Mouse (Mus musculus) spleen, adult 18-20 months (tissue): ENCODE data around the gene B230219D22Rik.
"Not testable (repeated sequence)": the region's sequence is repeated elsewhere in the genome, so short reads cannot be mapped to it uniquely, and the experiment has no call there.

ENCODE experiments used
- DNase-seq, 2 experiments: peaks; one replicate each; pipeline ENCODE4 v3.0.0; 2022; ENCODE audit warnings: mixed read lengths in 2 of 2

Gene B230219D22Rik

GRCm38 (mm10) chr13:55692535-55693242 lies at the start of gene B230219D22Rik:
Gene B230219D22Rik, plus strand, starts transcription at chr13:55693124.
- DNase-seq = peak; percentile 82 to 87

DNA sequence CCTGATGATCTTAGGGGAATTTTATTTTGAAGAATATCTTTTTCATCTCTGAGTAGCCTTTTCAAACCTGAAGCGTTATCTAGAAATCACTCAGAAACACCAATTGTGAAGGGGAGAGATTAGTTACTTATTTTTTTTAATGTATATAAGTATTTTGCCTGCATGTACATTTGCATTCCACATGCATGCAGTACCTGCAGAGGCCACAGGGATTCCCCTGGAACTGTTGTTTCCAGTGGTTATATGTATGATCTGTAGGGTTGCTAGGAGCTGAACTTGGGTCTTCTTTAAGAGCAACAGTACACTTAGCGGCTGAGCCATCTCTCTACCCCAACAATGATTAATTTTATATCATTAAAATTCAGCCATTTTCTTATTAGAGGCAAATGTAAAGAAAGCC lies 48.4 kb upstream of the B230219D22Rik start:
- peak in 1 of 2 experiments; percentile 11 for DNase-seq

GRCm38 (mm10) chr13:55650098-55650497 lies 42.8 kb upstream of the B230219D22Rik start:
- DNase-seq = no peak

GRCm38 (mm10) chr13:55650980-55651379 lies 41.9 kb upstream of the B230219D22Rik start:
- no peak for DNase-seq

- peak in 1 of 2 experiments; percentile 17 for DNase-seq
Observed at GRCm38 (mm10) chr13:55668550-55668949, 24.4 kb upstream of the B230219D22Rik start.

DNA sequence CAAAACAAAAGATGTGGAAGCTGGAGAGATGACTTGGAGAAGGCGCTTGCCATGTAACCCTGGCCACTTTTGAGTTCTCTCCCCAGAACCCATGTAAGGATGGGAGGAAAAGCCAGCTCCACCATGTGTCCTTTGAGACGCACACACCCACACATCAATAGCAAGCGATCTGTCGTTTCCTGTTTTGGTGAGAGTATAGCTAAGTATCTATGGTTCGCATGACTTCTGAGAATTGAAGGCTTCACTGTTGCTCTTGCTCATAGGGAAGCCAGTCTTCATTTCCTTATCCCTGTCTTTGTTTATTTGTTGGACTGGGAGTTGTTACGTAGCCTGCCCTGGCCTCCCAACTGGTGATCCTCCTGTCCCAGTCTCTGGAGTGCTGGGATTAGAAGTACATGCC lies 20.2 kb upstream of the B230219D22Rik start:
- DNase-seq = no peak

- DNase-seq = no peak
Observed at GRCm38 (mm10) chr13:55677364-55677763, 15.6 kb upstream of the B230219D22Rik start.

- no peak for DNase-seq
Observed at GRCm38 (mm10) chr13:55682201-55682600, 10.7 kb upstream of the B230219D22Rik start.

GRCm38 (mm10) chr13:55683581-55683980 lies 9.3 kb upstream of the B230219D22Rik start:
- no peak for DNase-seq

- no peak for DNase-seq
Observed at GRCm38 (mm10) chr13:55686107-55686633, 6.8 kb upstream of the B230219D22Rik start.

DNA sequence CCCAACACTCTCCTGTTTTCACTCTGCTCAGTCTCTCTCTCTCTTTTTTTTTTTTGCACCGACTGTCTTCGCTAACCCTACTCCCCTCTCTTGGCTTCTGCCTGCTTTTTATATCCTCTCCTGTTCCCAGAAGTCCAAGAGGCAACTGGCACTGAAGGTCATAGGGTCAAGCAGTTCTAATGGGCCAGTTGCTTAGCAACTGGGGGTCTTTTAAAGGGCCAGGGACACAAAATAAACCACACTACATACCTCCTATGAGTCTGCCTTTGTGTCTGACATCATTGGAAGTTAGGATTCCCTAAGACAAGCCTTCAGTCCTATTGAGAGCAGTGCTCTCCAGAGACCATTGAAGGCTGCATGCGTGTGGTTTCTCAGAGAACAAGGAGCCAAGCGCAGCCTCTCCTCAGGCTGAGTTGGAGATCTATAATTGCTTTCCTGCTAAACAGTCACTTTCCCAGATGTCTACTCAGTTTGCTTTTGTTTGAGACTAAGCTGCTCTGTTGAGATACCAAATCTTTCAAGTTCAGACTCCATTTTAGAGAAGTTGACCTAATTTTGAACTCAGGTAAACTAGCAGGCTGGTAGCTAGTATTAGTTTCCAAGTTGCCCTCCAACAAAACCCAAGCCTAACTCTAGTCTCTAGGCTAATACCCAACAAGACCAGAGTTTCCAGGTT lies 4.9 kb upstream of the B230219D22Rik start:
- DNase-seq = no peak

DNA sequence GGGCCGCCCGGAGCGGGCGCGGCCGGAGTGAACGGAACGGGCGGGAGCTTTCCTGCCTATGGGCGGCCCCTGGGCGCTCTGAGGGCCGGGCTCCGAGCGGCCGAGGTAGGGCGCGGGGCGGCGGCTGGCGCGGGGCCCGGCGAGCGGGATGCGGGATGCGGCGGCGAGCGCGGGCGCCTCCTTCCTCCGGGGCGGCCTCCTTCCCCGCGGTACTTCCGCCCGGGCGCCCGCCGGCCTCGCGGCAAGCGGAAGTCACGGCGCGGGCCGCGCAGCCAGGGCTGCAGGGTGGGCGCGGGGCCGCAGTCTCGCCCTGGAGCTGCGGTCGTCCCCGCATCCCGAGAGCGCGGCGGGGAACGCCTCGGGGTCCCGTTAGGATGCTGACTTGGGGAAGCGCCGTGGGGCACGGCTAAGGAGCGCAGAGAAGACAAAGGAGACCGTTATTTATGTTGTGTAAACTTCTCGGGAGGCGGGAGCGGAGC lies 358 bp downstream of the B230219D22Rik start:
- peak; percentile 49 to 67 for DNase-seq

- DNase-seq = no peak
Observed at GRCm38 (mm10) chr13:55694110-55694509, 1.2 kb downstream of the B230219D22Rik start.

DNA sequence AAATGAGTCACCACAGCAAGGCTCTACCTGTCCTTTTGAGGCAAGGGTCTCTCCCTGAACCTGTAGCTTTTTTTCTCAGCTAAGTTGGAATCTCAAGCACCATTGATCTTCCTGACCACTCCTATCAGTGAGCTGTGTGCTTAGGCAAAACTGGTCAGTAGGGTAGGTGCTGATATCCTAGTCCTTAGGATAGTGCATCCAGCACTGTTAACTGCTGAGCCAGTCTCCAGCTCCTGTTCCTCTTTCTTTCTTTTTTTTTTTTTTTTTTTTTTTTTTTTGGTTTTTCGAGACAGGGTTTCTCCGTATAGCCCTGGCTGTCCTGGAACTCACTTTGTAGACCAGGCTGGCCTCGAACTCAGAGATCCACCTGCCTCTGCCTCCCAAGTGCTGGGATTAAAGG lies 3.1 kb downstream of the B230219D22Rik start:
- DNase-seq = not testable (repeated sequence)

DNA sequence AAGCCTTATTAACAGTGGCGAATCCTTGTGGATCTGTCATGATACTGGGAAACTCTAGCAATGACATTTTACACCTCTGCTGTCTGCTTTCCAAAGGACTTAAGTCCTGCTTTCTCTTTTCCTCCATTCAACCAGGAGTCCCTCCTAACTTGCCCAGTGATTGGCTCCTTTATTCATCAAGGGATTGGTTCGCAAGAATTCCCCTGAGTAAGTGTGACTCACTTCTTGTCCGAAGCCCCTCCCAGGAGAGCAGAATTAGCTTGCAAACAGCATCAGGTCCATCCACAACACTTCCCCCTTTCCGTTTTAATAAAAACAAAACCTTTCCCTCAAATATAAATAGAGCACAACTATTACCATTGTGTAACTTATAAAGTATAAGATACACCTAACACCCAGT lies 11.4 kb downstream of the B230219D22Rik start:
- DNase-seq = no peak

DNA sequence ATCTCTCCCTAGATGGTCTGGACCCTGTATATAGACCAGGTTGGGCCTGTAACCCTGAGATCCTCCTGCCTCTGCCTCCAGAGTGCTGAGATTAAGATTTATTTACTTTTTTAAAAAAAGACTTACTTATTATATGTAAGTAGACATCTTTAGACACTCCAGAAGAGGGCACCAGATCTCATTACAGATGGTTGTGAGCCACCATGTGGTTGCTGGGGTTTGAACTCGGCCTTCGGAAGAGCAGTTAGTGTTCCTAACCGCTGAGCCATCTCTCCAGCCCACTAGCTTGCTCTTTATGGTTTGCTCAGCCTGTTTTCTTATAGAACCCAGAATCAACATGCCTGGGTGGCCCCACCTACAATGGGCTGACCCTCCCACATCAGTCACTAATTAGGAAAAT lies 19.9 kb downstream of the B230219D22Rik start:
- DNase-seq = no peak

- DNase-seq = peak; percentile 77 to 89
Observed at GRCm38 (mm10) chr13:55714501-55715166, 21.7 kb downstream of the B230219D22Rik start, which contains the start of gene Txndc15. Gene Txndc15, plus strand, starts transcription at chr13:55714650.

DNA sequence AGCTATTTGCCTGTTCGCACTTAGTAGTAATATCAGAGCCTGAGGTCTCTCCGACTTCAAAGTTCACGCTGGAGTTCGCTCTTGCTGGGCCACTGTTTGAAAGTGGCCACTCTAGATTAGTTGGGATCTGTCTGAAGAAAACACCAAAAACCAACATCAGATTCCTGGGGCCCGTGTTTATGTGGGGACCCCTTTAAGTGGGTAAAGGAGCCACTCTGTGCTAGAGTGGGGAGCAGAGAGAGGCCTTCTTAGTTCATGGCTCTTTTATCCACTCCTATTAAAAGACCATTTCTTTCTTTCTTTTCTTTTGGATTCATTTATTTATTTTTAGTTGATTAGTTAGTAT lies 22.2 kb downstream of the B230219D22Rik start:
- DNase-seq = no peak

GRCm38 (mm10) chr13:55715908-55716510 lies 23.1 kb downstream of the B230219D22Rik start:
- DNase-seq = no peak

- DNase-seq = no peak
Observed at GRCm38 (mm10) chr13:55721516-55721915, 28.6 kb downstream of the B230219D22Rik start.

- no peak for DNase-seq
Observed at GRCm38 (mm10) chr13:55721995-55722394, 29.1 kb downstream of the B230219D22Rik start.

GRCm38 (mm10) chr13:55726598-55727119 lies 33.7 kb downstream of the B230219D22Rik start:
- no peak for DNase-seq
